Mouse (Mus musculus): ENCODE results near the gene Serpinb11. TPM values are rescaled to one million over a fixed set of nuclear protein-coding genes. Genes with fewer than 3 reads are reported as not detected.

Gene Serpinb11
- total and polyA plus RNA-seq, 3 experiments, result not detected

DNA sequence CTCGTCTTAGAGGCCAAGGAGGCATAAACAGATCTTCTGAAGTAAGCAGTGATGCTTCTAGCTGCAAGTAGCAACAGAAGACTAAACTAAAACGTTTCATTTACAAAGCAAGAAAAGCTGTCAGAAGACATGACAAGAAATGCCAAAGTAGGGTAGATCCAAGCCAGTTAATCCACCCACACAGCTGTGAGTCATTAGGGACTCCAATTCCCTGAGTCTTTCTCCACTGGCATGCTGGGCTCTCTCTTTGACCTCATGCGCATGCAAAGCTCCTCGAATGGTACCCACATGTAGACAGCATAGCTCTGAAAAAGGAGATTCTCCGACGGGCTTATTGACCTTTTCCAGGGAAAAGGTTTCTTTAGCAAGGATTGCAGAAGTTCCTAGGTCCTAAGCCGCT, 5.0 kb downstream of the Serpinb11 start:
- H3K36me3 ChIP-seq (replicated peaks), result no peaks in the 10 kb centered on the region
- no peak for TF ChIP-seq GATA2 (IDR thresholded peaks at IDR 0.05; ENCODE audit: borderline replicate concordance, low read depth, low read length)
- no peak for TF ChIP-seq CTCF (IDR thresholded peaks at IDR 0.05; ENCODE audit: low read depth, low read length)
- TF ChIP-seq TAL1 (conservative IDR thresholded peaks at IDR 0.05; ENCODE audit: low read depth, low read length), result no peak
- no peak for TF ChIP-seq POLR2AphosphoS5 (IDR thresholded peaks at IDR 0.05; ENCODE audit: insufficient replicate concordance, low read depth, low read length)
- no peak for TF ChIP-seq GATA1 (IDR thresholded peaks at IDR 0.05; ENCODE audit: borderline replicate concordance, low read length)
- no peaks in the 10 kb centered on the region for H3K4me1 ChIP-seq (ENCODE audit: insufficient read depth, low read depth, low read length)
- H3K27me3 ChIP-seq (ENCODE audit: insufficient read depth, low read length), result no peaks in the 10 kb centered on the region
- no peak overlapping the region for H3K4me3 ChIP-seq (ENCODE audit: low read depth, low read length)
- DNase-seq (ENCODE audit: low spot score), result no peak
- peaks cover 18% of the 10 kb centered on the region for H3K9me3 ChIP-seq (replicated peaks)
- no peak for ATAC-seq (ENCODE audit: extremely low read depth, insufficient number of reproducible peaks, low FRiP score, poor library complexity, severe bottlenecking)

DNA sequence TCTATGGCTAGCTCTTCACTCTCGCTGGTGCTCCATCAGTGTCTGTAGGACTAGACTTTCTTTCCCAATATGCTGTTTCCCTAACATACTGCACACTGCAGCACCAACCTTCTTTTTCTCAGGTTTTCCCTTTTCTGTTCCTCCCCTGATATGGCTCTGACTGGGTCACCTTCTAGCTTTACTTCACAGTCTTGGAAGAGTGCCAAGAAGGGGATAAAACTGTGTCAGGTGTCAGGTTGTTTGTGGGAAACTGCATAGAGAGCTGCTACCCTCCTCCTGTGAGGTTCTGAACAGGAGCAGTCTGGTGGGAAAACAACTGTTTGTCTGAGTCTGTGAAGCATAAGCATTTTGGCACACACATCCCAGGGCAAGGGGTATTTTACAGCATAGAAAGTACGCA, 7.9 kb downstream of the Serpinb11 start:
- Histone ChIP-seq H3K36me3 (replicated peaks) (no peaks in the 10 kb centered on the region), H3K27me3 (ENCODE audit: insufficient read depth, low read length) (no peaks in the 10 kb centered on the region), H3K4me3 (ENCODE audit: low read depth, low read length) (no peak overlapping the region), H3K4me1 (ENCODE audit: insufficient read depth, low read depth, low read length) (no peaks in the 10 kb centered on the region), H3K9me3 (replicated peaks) (peaks cover 20% of the 10 kb centered on the region)
- DNase-seq (ENCODE audit: low spot score) (no peak), ATAC-seq (ENCODE audit: extremely low read depth, insufficient number of reproducible peaks, low FRiP score, poor library complexity, severe bottlenecking) (no peak)
- TF ChIP-seq POLR2AphosphoS5 (IDR thresholded peaks at IDR 0.05; ENCODE audit: insufficient replicate concordance, low read depth, low read length) (no peak), GATA2 (IDR thresholded peaks at IDR 0.05; ENCODE audit: borderline replicate concordance, low read depth, low read length) (no peak), GATA1 (IDR thresholded peaks at IDR 0.05; ENCODE audit: borderline replicate concordance, low read length) (no peak), CTCF (IDR thresholded peaks at IDR 0.05; ENCODE audit: low read depth, low read length) (no peak), TAL1 (conservative IDR thresholded peaks at IDR 0.05; ENCODE audit: low read depth, low read length) (no peak)

DNA sequence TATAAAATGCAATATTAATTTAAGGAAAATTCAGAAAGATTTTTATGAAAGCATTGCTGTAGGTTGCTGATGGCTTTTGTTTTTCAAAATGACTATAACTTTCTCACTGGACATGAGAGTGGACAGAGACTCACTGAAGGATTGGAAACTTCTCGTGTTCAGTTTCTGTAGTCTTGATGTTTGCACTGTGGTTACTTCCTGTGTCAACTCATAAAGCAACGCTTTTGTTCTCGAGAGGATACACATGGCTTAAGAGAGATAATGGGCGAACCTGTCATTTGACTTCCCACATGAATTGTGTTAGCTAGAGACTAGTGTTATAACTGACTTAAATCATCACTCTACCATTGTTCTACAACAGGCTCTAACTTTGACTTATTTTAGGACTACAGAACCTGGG, 16.0 kb downstream of the Serpinb11 start:
- ATAC-seq (ENCODE audit: extremely low read depth, insufficient number of reproducible peaks, low FRiP score, poor library complexity, severe bottlenecking), result no peak

DNA sequence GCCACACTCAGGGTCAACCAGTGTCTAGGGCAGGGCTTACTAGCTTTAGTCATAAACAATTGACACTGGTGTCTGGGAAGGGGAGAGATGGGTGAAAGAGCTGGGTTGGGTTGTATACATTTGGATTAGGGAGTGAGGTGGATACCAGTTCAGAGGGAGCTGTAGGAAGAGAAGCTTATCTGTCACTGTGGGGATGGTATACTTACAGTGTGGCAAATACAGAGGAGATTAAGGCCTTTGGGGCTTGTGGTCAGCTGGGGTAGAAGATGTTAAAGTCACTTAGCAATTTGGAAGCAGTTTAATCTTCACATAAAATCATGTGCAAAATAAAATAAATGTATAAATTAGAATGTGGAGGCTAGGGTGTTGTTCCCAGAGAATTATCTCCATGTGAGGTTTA, 17.4 kb downstream of the Serpinb11 start:
- Histone ChIP-seq H3K36me3 (replicated peaks) (no peaks in the 10 kb centered on the region), H3K9me3 (replicated peaks) (peaks cover 11% of the 10 kb centered on the region), H3K4me3 (ENCODE audit: low read depth, low read length) (no peak overlapping the region), H3K4me1 (ENCODE audit: insufficient read depth, low read depth, low read length) (no peaks in the 10 kb centered on the region), H3K27me3 (ENCODE audit: insufficient read depth, low read length) (no peaks in the 10 kb centered on the region)
- TF ChIP-seq TAL1 (conservative IDR thresholded peaks at IDR 0.05; ENCODE audit: low read depth, low read length) (no peak), GATA1 (IDR thresholded peaks at IDR 0.05; ENCODE audit: borderline replicate concordance, low read length) (no peak), CTCF (IDR thresholded peaks at IDR 0.05; ENCODE audit: low read depth, low read length) (no peak), GATA2 (IDR thresholded peaks at IDR 0.05; ENCODE audit: borderline replicate concordance, low read depth, low read length) (no peak), POLR2AphosphoS5 (IDR thresholded peaks at IDR 0.05; ENCODE audit: insufficient replicate concordance, low read depth, low read length) (no peak)
- no peak for ATAC-seq (ENCODE audit: extremely low read depth, insufficient number of reproducible peaks, low FRiP score, poor library complexity, severe bottlenecking)
- DNase-seq (ENCODE audit: low spot score), result no peak

More for the DNA sequence above, 16.0 kb downstream of the Serpinb11 start:
- H3K4me1 ChIP-seq (ENCODE audit: insufficient read depth, low read depth, low read length), result no peaks in the 10 kb centered on the region
- H3K36me3 ChIP-seq (replicated peaks), result no peaks in the 10 kb centered on the region
- no peak for DNase-seq (ENCODE audit: low spot score)
- peaks cover 11% of the 10 kb centered on the region for H3K9me3 ChIP-seq (replicated peaks)
- no peaks in the 10 kb centered on the region for H3K27me3 ChIP-seq (ENCODE audit: insufficient read depth, low read length)
- H3K4me3 ChIP-seq (ENCODE audit: low read depth, low read length), result no peak overlapping the region
- no peak for TF ChIP-seq POLR2AphosphoS5 (IDR thresholded peaks at IDR 0.05; ENCODE audit: insufficient replicate concordance, low read depth, low read length)
- TF ChIP-seq TAL1 (conservative IDR thresholded peaks at IDR 0.05; ENCODE audit: low read depth, low read length), result no peak
- no peak for TF ChIP-seq GATA1 (IDR thresholded peaks at IDR 0.05; ENCODE audit: borderline replicate concordance, low read length)
- no peak for TF ChIP-seq CTCF (IDR thresholded peaks at IDR 0.05; ENCODE audit: low read depth, low read length)
- no peak for TF ChIP-seq GATA2 (IDR thresholded peaks at IDR 0.05; ENCODE audit: borderline replicate concordance, low read depth, low read length)

DNA sequence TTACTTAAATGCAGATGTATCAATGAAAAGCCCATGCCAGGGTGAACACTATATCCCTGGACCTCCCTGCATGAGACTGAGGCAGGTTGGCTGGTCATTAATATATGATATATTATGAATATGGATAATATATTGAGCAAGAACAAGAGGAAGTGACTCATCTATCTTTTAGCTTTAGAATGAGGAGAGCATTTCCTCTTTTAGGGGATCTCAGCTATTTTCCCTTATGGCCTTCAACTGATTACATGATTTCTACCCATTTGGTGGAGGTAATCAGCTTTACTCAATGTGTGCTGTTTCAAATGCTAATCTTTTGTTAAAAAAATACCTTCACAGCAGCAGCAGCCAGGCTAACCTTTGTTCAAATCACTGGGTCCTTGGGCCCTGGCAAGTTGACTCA, 20.5 kb downstream of the Serpinb11 start:
- DNase-seq (ENCODE audit: low spot score) (no peak), ATAC-seq (ENCODE audit: extremely low read depth, insufficient number of reproducible peaks, low FRiP score, poor library complexity, severe bottlenecking) (no peak)
- Histone ChIP-seq H3K9me3 (replicated peaks) (peaks cover 16% of the 10 kb centered on the region), H3K36me3 (replicated peaks) (no peaks in the 10 kb centered on the region), H3K4me3 (ENCODE audit: low read depth, low read length) (no peak overlapping the region), H3K27me3 (ENCODE audit: insufficient read depth, low read length) (no peaks in the 10 kb centered on the region), H3K4me1 (ENCODE audit: insufficient read depth, low read depth, low read length) (no peaks in the 10 kb centered on the region)
- TF ChIP-seq GATA2 (IDR thresholded peaks at IDR 0.05; ENCODE audit: borderline replicate concordance, low read depth, low read length) (no peak), TAL1 (conservative IDR thresholded peaks at IDR 0.05; ENCODE audit: low read depth, low read length) (no peak), CTCF (IDR thresholded peaks at IDR 0.05; ENCODE audit: low read depth, low read length) (no peak), GATA1 (IDR thresholded peaks at IDR 0.05; ENCODE audit: borderline replicate concordance, low read length) (no peak), POLR2AphosphoS5 (IDR thresholded peaks at IDR 0.05; ENCODE audit: insufficient replicate concordance, low read depth, low read length) (no peak)

DNA sequence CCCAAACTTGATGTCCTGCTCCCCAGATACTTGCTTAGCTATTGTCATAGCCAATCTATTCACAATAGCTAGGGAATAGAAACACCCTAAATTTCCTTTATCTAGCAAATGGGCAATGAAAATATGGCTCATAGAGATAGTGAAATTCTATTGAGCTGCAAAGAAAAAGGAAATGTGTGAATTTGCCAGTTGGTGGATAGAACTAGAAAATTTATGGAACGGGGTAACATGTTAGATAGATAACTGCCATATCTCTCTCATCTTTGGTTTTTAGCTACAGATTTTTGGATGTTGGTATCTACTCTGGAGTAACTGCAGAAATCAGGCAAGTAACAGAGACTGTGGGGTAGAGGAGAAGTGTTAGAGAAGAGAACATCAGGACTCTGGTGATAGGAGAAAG, 21.4 kb downstream of the Serpinb11 start:
- ATAC-seq (ENCODE audit: extremely low read depth, insufficient number of reproducible peaks, low FRiP score, poor library complexity, severe bottlenecking), result no peak
- H3K36me3 ChIP-seq (replicated peaks), result no peaks in the 10 kb centered on the region
- H3K4me1 ChIP-seq (ENCODE audit: insufficient read depth, low read depth, low read length), result no peaks in the 10 kb centered on the region
- DNase-seq (ENCODE audit: low spot score), result no peak
- H3K9me3 ChIP-seq (replicated peaks), result peaks cover 19% of the 10 kb centered on the region
- no peaks in the 10 kb centered on the region for H3K27me3 ChIP-seq (ENCODE audit: insufficient read depth, low read length)
- no peak overlapping the region for H3K4me3 ChIP-seq (ENCODE audit: low read depth, low read length)
- TF ChIP-seq POLR2AphosphoS5 (IDR thresholded peaks at IDR 0.05; ENCODE audit: insufficient replicate concordance, low read depth, low read length) (no peak), GATA2 (IDR thresholded peaks at IDR 0.05; ENCODE audit: borderline replicate concordance, low read depth, low read length) (no peak)

DNA sequence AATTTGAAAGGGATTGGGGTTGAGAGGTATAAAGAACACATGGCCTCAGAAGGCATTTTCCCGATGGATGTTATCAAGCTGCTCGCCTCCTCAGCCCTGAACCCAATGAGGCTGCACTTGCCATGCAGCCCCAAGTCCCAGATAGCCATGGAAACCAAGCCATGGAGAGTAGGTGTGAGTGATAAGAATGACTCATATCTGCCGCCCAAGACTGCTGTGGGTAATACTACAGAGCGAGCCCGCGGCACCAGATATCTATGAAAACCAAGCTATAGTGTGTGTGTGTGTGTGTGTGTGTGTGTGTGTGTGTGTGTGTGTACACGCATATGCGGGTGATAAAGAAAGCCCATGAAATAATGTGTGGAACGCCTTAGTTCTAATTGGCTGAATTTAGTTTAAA, 23.5 kb downstream of the Serpinb11 start:
- ATAC-seq (ENCODE audit: extremely low read depth, insufficient number of reproducible peaks, low FRiP score, poor library complexity, severe bottlenecking) (no peak), DNase-seq (ENCODE audit: low spot score) (no peak)
- Histone ChIP-seq H3K36me3 (replicated peaks) (no peaks in the 10 kb centered on the region), H3K4me1 (ENCODE audit: insufficient read depth, low read depth, low read length) (no peaks in the 10 kb centered on the region), H3K4me3 (ENCODE audit: low read depth, low read length) (no peak overlapping the region), H3K27me3 (ENCODE audit: insufficient read depth, low read length) (no peaks in the 10 kb centered on the region), H3K9me3 (replicated peaks) (peaks cover 18% of the 10 kb centered on the region)
- TF ChIP-seq TAL1 (conservative IDR thresholded peaks at IDR 0.05; ENCODE audit: low read depth, low read length) (no peak), GATA1 (IDR thresholded peaks at IDR 0.05; ENCODE audit: borderline replicate concordance, low read length) (no peak), CTCF (IDR thresholded peaks at IDR 0.05; ENCODE audit: low read depth, low read length) (no peak), POLR2AphosphoS5 (IDR thresholded peaks at IDR 0.05; ENCODE audit: insufficient replicate concordance, low read depth, low read length) (no peak), GATA2 (IDR thresholded peaks at IDR 0.05; ENCODE audit: borderline replicate concordance, low read depth, low read length) (no peak)
